Mouse (Mus musculus) CH12.LX (cell line): Measurements from ENCODE around the gene Dhx8. TPM values are rescaled to one million over a fixed set of nuclear protein-coding genes. Genes with fewer than 3 reads are reported as not detected.

ENCODE experiments used
- DNase-seq: peaks from one replicate; pipeline ENCODE4 v3.0.0-alpha.2; 2013; ENCODE audit errors: extremely low read depth
- H3K27ac ChIP-seq: 2 replicates; pipeline ENCODE4 v1.5.1; 2012; ENCODE audit warnings: low read depth, mild to moderate bottlenecking, control low read depth, moderate library complexity; ENCODE audit not compliant: insufficient read depth
- H3K27me3 ChIP-seq: replicated peaks from 2 replicates; pipeline ENCODE3; 2012; ENCODE audit warnings: inconsistent platforms
- H3K36me3 ChIP-seq, 2 experiments: replicated peaks in 1 of 2; 2 replicates each; pipeline versions ENCODE3 to v1.6.1; 2012; ENCODE audit warnings: inconsistent platforms in 1 of 2, low read length in 1 of 2, mild to moderate bottlenecking in 1 of 2, mixed read lengths in 1 of 2, moderate library complexity in 1 of 2; ENCODE audit not compliant: control insufficient read depth in 1 of 2, insufficient read depth in 1 of 2
- H3K4me1 ChIP-seq, 2 experiments: 2 replicates each; pipeline ENCODE4 v1.6.1; 2012; ENCODE audit warnings: inconsistent platforms in 1 of 2, moderate library complexity in 1 of 2; ENCODE audit not compliant: insufficient read depth in 2 of 2, control insufficient read depth in 1 of 2
- H3K4me2 ChIP-seq: 2 replicates; pipeline ENCODE4 v1.6.1; 2012; ENCODE audit warnings: low read depth, mild to moderate bottlenecking, control low read depth; ENCODE audit not compliant: poor library complexity, insufficient read depth, severe bottlenecking
- H3K4me3 ChIP-seq, 3 experiments: fragments of 150-350 bp in 1 of 3; sonication (generic) in 1 of 3; replicated peaks in 1 of 3; 2 replicates each; pipeline versions ENCODE3 to v1.5.1; 2011 to 2012; ENCODE audit warnings: low read depth in 2 of 3, low read length in 2 of 3, mild to moderate bottlenecking in 2 of 3, moderate library complexity in 2 of 3, control low read depth in 1 of 3, improper control_type of control experiment in 1 of 3, inconsistent platforms in 1 of 3, mixed read lengths in 1 of 3; ENCODE audit not compliant: poor library complexity in 1 of 3
- H3K79me2 ChIP-seq: replicated peaks from 2 replicates; pipeline ENCODE4 v1.6.1; 2012; ENCODE audit warnings: mild to moderate bottlenecking, moderate library complexity; ENCODE audit not compliant: control insufficient read depth, poor library complexity, insufficient read depth, severe bottlenecking; ENCODE audit errors: extremely low read depth
- H3K9ac ChIP-seq: 2 replicates; pipeline ENCODE4 v1.6.1; 2012; ENCODE audit warnings: low read depth, mild to moderate bottlenecking, control low read depth, moderate library complexity; ENCODE audit not compliant: insufficient read depth
- H3K9me3 ChIP-seq: replicated peaks from 2 replicates; pipeline ENCODE3; 2012; ENCODE audit warnings: low read length, inconsistent platforms, mixed read lengths
- BHLHE40 ChIP-seq: IDR thresholded peaks from 2 replicates; pipeline ENCODE4 v1.6.1; 2011; ENCODE audit warnings: mild to moderate bottlenecking, low read depth, low read length, improper control_type of control experiment
- CHD2 ChIP-seq: IDR thresholded peaks from 2 replicates; pipeline ENCODE4 v1.6.1; 2011; ENCODE audit warnings: low read length, improper control_type of control experiment
- CTCF ChIP-seq, 2 experiments: IDR thresholded peaks in 1 of 2; conservative IDR thresholded peaks in 1 of 2; 2 replicates each; pipeline ENCODE4 v1.5.1; 2011 to 2012; ENCODE audit warnings: low read depth in 2 of 2, low read length in 2 of 2, improper control_type of control experiment in 1 of 2, inconsistent platforms in 1 of 2, mild to moderate bottlenecking in 1 of 2, moderate library complexity in 1 of 2
- EP300 ChIP-seq: IDR thresholded peaks from 2 replicates; pipeline ENCODE4 v1.6.1; 2011; ENCODE audit warnings: low read length, improper control_type of control experiment
- GABPA ChIP-seq: IDR thresholded peaks from 2 replicates; pipeline ENCODE4 v1.6.1; 2012; ENCODE audit warnings: low read depth, low read length, improper control_type of control experiment, inconsistent platforms; ENCODE audit not compliant: insufficient replicate concordance
- IRF4 ChIP-seq: IDR thresholded peaks from 2 replicates; pipeline ENCODE4 v1.6.1; 2014; ENCODE audit warnings: low read depth, mild to moderate bottlenecking, inconsistent platforms, low read length, improper control_type of control experiment
- JUND ChIP-seq: conservative IDR thresholded peaks from 2 replicates; pipeline ENCODE4 v1.6.1; 2011; ENCODE audit warnings: low read depth, low read length, improper control_type of control experiment
- MAFK ChIP-seq: IDR thresholded peaks from 2 replicates; pipeline ENCODE4 v1.6.1; 2011; ENCODE audit warnings: low read length, improper control_type of control experiment; ENCODE audit not compliant: insufficient replicate concordance
- MYC ChIP-seq: IDR thresholded peaks from 2 replicates; pipeline ENCODE4 v1.6.1; 2011; ENCODE audit warnings: low read depth, mild to moderate bottlenecking, improper control_type of control experiment, low read length
- NELFE ChIP-seq: IDR thresholded peaks from 2 replicates; pipeline ENCODE4 v1.6.1; 2011; ENCODE audit warnings: low read depth, low read length, improper control_type of control experiment
- NRF1 ChIP-seq: IDR thresholded peaks from 2 replicates; pipeline ENCODE4 v1.6.1; 2014; ENCODE audit warnings: low read depth, mild to moderate bottlenecking, inconsistent platforms, low read length, improper control_type of control experiment, moderate library complexity
- RAD21 ChIP-seq: IDR thresholded peaks from 2 replicates; pipeline ENCODE4 v1.6.1; 2011; ENCODE audit warnings: low read depth, mild to moderate bottlenecking, low read length, improper control_type of control experiment, moderate library complexity
- TBP ChIP-seq: conservative IDR thresholded peaks from 2 replicates; pipeline ENCODE4 v1.6.1; 2011; ENCODE audit warnings: low read depth, low read length, improper control_type of control experiment
- TCF12 ChIP-seq: IDR thresholded peaks from 2 replicates; pipeline ENCODE4 v1.6.1; 2014; ENCODE audit warnings: low read depth, mild to moderate bottlenecking, inconsistent platforms, low read length, improper control_type of control experiment
- UBTF ChIP-seq: IDR thresholded peaks from 2 replicates; pipeline ENCODE4 v1.6.1; 2012; ENCODE audit warnings: low read depth, mild to moderate bottlenecking, inconsistent platforms, low read length, improper control_type of control experiment, moderate library complexity
- USF1 ChIP-seq: IDR thresholded peaks from 2 replicates; pipeline ENCODE4 v1.6.1; 2014; ENCODE audit warnings: low read depth, mild to moderate bottlenecking, inconsistent platforms, low read length, improper control_type of control experiment
- USF2 ChIP-seq: conservative IDR thresholded peaks from 2 replicates; pipeline ENCODE4 v1.6.1; 2011; ENCODE audit warnings: low read depth, low read length, improper control_type of control experiment
- ZC3H11A ChIP-seq: IDR thresholded peaks from 2 replicates; pipeline ENCODE4 v1.6.1; 2012; ENCODE audit warnings: low read depth, mild to moderate bottlenecking, inconsistent platforms, low read length, improper control_type of control experiment
- dilution Hi-C: fragments of 300-500 bp; cut with MboI; formaldehyde crosslinking; loops from 2 replicates; pipeline ENCODE4 v1.14.3; 2020; ENCODE audit warnings: low sequenced_read_pairs; ENCODE audit not compliant: extremely low pct_unique_long_range_greater_than_20kb, extremely low pct_ligation_motif_present
- in situ Hi-C: fragments of 300-500 bp; cut with MboI; formaldehyde crosslinking; loops from 3 replicates; pipeline ENCODE4 v1.14.3; 2019; ENCODE audit warnings: low sequenced_read_pairs, low pct_ligation_motif_present, low pct_unique_long_range_greater_than_20kb, mixed read lengths
- polyA plus RNA-seq: library from polyadenylated mRNA; unstranded; fragments of >175 nt; gene quantifications from 2 replicates; pipeline ENCODE4 v1.2.1, GENCODE M21; 2012; ENCODE audit warnings: low read depth; ENCODE audit not compliant: insufficient read length
- total RNA-seq, 2 experiments: library from RNA; depleted of rRNA; stranded (reverse); fragments of 300-350 nt in 1 of 2; fragments of >200 nt in 1 of 2; gene quantifications; 2 replicates each; pipeline ENCODE4 v1.2.3; 2012 to 2014

Gene Dhx8
- total and polyA plus RNA-seq, 3 experiments: 24.3 to 61.7 (median 33.4) TPM

DNA sequence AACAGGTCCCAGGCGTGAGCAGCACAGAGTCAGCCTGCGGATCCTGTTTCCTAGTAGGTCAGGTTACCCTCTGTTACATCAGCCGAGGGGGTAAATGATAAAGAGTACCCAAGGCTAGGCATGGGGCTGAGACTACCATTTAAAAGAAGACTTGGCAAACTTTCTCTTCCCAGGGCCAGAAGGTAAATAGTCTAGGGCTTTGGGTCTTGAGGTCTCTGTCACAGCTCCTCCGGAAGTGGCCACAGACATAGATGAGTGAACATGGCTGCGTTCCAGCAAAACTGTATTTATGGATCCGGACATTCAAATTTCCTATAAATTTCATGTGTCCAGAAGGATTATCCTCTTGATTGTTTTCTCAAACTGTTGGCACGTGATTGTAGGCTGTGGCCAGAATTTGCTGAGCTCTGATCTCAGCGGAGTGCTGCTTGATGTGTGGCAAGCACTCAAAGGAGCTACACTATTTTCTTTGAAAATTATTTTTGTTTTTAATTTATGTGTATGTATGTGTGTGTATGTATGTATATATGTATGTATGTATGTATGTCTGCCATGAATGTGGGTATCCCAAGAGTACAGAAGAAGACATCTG, 72.5 kb downstream of the Dhx8 start:
- Histone ChIP-seq H3K36me3 (no peaks in the 10 kb centered on the region), H3K79me2 (no peaks in the 10 kb centered on the region), H3K27ac (no peak overlapping the region), H3K4me2 (no peak overlapping the region), H3K9me3 (no peaks in the 10 kb centered on the region), H3K4me3 (no peak overlapping the region), H3K9ac (no peak overlapping the region), H3K27me3 (peaks cover 59% of the 10 kb centered on the region), H3K4me1 (no peaks in the 10 kb centered on the region)
- DNase-seq: no peak
- dilution Hi-C loops (no loop called here), in situ Hi-C loops (no loop called here)
- no peak for TF ChIP-seq ZC3H11A
- TF ChIP-seq NRF1: no peak
- TF ChIP-seq IRF4: no peak
- TF ChIP-seq NELFE: no peak

DNA sequence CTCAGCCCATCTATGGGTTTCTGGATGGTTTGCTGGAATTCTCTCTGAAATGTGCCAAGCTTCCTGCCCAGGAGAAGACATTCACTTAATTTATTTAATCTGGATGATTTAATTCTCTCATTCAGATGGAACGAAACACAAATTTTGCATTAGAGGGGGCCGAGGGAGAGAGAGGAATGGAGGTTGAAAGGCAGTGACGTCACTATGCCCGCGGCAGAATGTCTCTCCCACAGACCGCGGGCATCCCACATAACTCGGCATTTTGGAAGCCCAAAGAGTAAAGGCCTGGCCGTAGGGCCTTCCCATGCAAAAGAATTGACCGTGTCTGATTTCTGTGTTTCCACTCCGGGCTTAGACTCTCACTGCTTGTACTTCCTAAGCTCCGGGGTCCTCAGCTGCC, 74.0 kb downstream of the Dhx8 start:
- H3K9me3 ChIP-seq: peaks cover 3% of the 10 kb centered on the region
- H3K27ac ChIP-seq: no peak overlapping the region
- TF ChIP-seq JUND (no peak), RAD21 (no peak), CHD2 (no peak), GABPA (no peak), USF1 (no peak), MYC (no peak), ZC3H11A (no peak), NELFE (no peak), USF2 (no peak), TCF12 (no peak), BHLHE40 (no peak), UBTF (no peak), TBP (no peak), CTCF (conservative IDR thresholded peaks at IDR 0.05 in 1 of 2, IDR thresholded peaks at IDR 0.05 in 1 of 2; ENCODE audit: low read depth in 2 of 2, low read length in 2 of 2) (no peak), MAFK (no peak), EP300 (no peak)
- TF ChIP-seq, all 38 proteins: peak for 0
- Histone ChIP-seq H3K27me3 (peaks cover 73% of the 10 kb centered on the region), H3K4me3 (no peak overlapping the region), H3K36me3 (no peaks in the 10 kb centered on the region), H3K4me1 (no peaks in the 10 kb centered on the region), H3K4me2 (no peak overlapping the region), H3K9ac (no peak overlapping the region), H3K79me2 (no peaks in the 10 kb centered on the region)
- dilution Hi-C loops (no loop called here), in situ Hi-C loops (no loop called here)
- no peak for DNase-seq
